Mouse (Mus musculus) bone marrow macrophage, adult 2 months (primary cell): ENCODE measurements around the gene Tmbim1.

Experiments
- CTCF ChIP-seq: IDR thresholded peaks from 2 replicates; pipeline ENCODE4 v1.5.1; 2012; ENCODE audit warnings: low read depth, mild to moderate bottlenecking, low read length, moderate library complexity
- POLR2A ChIP-seq: IDR thresholded peaks from 2 replicates; pipeline ENCODE4 v1.6.1; 2012; ENCODE audit warnings: mild to moderate bottlenecking, low read depth, low read length, borderline replicate concordance

- TF ChIP-seq POLR2A = no peak
- no peak for TF ChIP-seq CTCF
Observed at GRCm38 (mm10) chr1:74300347-74301110, 4.9 kb downstream of the Tmbim1 start.
